Mouse (Mus musculus): Measurements from ENCODE around the gene Capza1.

GRCm38 (mm10) chr3:104800681-104801080, 63.6 kb downstream of the Capza1 start:
- TF ChIP-seq POLR2A (IDR thresholded peaks at IDR 0.05; ENCODE audit: low read depth, low read length) (no peak), CTCF (IDR thresholded peaks at IDR 0.05; ENCODE audit: extremely low read depth, insufficient read length, insufficient replicate concordance, low read depth, low read length) (no peak)
